Mouse (Mus musculus) ovary, postnatal 36 days (tissue): Measurements from ENCODE around the gene Ralgps2.
A peak's percentile ranks its signal among the peaks of the same experiment; 100 is the strongest.

Source experiments
- DNase-seq: peaks from one replicate; pipeline ENCODE4 v3.0.0; 2022; ENCODE audit warnings: low spot score, mixed read lengths

Ralgps2 gene

GRCm38 (mm10) chr1:156813485-156813884 is 125.9 kb downstream of the Ralgps2 start:
- no peak for DNase-seq

- DNase-seq = no peak
Measured at GRCm38 (mm10) chr1:156812716-156813115, 126.7 kb downstream of the Ralgps2 start.

- no peak for DNase-seq
Measured at GRCm38 (mm10) chr1:156811928-156812327, 127.5 kb downstream of the Ralgps2 start.

- DNase-seq = no peak
Measured at GRCm38 (mm10) chr1:156808332-156808731, 131.1 kb downstream of the Ralgps2 start.

- no peak for DNase-seq
Measured at GRCm38 (mm10) chr1:156801276-156801675, 138.2 kb downstream of the Ralgps2 start.

GRCm38 (mm10) chr1:156796251-156796650 is 143.2 kb downstream of the Ralgps2 start:
- DNase-seq = no peak

GRCm38 (mm10) chr1:156789844-156790490 is 149.5 kb downstream of the Ralgps2 start:
- DNase-seq = no peak

GRCm38 (mm10) chr1:156787164-156787863 is 152.1 kb downstream of the Ralgps2 start:
- DNase-seq = no peak

- DNase-seq = no peak
Measured at GRCm38 (mm10) chr1:156786074-156786473, 153.4 kb downstream of the Ralgps2 start.

- no peak for DNase-seq
Measured at GRCm38 (mm10) chr1:156784974-156785373, 154.5 kb downstream of the Ralgps2 start.

GRCm38 (mm10) chr1:156784116-156784515 is 155.3 kb downstream of the Ralgps2 start:
- no peak for DNase-seq

- peak; percentile 44 for DNase-seq
Measured at GRCm38 (mm10) chr1:156781971-156782850, 157.2 kb downstream of the Ralgps2 start.

GRCm38 (mm10) chr1:156781076-156781741 is 158.2 kb downstream of the Ralgps2 start:
- DNase-seq = peak; percentile 58

GRCm38 (mm10) chr1:156780234-156781005 is 159.0 kb downstream of the Ralgps2 start:
- DNase-seq = no peak

- DNase-seq = no peak
Measured at GRCm38 (mm10) chr1:156779595-156779994, 159.8 kb downstream of the Ralgps2 start.

GRCm38 (mm10) chr1:156778977-156779376 is 160.4 kb downstream of the Ralgps2 start:
- no peak for DNase-seq

- no peak for DNase-seq
Measured at GRCm38 (mm10) chr1:156777896-156778295, 161.5 kb downstream of the Ralgps2 start.

- DNase-seq = no peak
Measured at GRCm38 (mm10) chr1:156775983-156776382, 163.4 kb downstream of the Ralgps2 start.

- no peak for DNase-seq
Measured at GRCm38 (mm10) chr1:156775190-156775589, 164.2 kb downstream of the Ralgps2 start.

- DNase-seq = no peak
Measured at GRCm38 (mm10) chr1:156770845-156771244, 168.6 kb downstream of the Ralgps2 start.

GRCm38 (mm10) chr1:156769621-156770297 is 169.7 kb downstream of the Ralgps2 start:
- DNase-seq = no peak
